Mouse (Mus musculus): ENCODE measurements around the gene Nol4l.

Nol4l gene

DNA sequence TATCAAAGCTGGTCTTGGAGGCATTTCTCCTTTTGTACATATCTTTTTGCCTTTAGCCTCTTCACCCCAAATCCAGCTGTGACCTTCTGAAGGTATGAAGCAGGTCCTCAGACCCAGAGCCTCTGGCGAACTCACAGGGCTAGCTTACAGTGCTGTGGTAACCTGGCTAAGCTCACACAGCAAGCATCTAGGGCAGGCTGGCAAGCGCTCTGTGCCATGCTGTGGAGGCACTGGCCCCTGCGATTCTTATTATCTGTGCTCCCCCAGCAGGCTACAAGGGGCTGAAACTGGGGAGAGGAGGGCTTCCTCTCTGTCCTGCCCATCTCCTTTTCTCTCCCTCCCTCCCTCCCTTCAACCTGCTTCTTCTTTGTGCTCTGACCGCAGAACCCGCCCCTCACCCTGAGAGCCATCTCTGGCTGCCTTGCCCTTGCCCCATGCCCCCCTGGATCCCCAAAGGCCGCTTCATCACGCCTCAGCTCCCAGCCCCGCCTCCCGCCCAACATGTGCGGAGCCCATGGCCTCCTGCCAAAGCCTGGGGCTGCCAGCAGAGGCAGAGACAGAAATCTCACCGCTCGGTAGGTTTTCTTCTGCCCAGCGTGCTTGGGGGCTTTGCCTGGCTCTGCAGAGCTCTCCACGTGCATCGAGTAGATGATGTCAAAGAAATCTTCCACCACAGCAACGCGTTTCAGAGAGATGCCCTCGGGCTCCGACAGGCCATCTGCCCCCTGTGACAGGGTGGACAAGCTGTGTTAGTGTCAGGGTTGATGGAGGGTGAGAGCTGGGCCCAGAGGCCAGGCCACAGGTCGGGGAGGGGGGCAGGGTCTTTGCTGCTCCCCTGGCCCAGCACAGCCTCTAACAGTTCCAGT lies 46.4 kb downstream of the Nol4l start:
- in situ Hi-C loops (cut with MboI, MseI) = loop anchor here (5.0 kb wide), 1 partner anchor 94 kb away; no protein-coding TSS in a partner anchor

DNA sequence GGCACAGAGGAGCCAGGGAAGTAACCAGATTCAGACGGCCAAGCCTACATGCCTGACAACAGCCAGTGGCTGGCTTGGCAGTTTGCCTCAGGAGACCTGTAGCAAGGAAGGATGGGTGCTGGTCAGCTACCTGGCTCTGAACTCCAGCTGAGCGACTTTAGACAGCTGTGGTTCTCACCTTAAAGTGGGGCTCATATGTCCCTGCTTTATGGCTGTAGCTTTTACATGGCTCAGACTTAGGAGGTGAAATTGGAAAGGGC lies 48.0 kb downstream of the Nol4l start:
- in situ Hi-C loops (cut with MboI, MseI) = loop anchor here (5.0 kb wide), 1 partner anchor 96 kb away; no protein-coding TSS in a partner anchor

DNA sequence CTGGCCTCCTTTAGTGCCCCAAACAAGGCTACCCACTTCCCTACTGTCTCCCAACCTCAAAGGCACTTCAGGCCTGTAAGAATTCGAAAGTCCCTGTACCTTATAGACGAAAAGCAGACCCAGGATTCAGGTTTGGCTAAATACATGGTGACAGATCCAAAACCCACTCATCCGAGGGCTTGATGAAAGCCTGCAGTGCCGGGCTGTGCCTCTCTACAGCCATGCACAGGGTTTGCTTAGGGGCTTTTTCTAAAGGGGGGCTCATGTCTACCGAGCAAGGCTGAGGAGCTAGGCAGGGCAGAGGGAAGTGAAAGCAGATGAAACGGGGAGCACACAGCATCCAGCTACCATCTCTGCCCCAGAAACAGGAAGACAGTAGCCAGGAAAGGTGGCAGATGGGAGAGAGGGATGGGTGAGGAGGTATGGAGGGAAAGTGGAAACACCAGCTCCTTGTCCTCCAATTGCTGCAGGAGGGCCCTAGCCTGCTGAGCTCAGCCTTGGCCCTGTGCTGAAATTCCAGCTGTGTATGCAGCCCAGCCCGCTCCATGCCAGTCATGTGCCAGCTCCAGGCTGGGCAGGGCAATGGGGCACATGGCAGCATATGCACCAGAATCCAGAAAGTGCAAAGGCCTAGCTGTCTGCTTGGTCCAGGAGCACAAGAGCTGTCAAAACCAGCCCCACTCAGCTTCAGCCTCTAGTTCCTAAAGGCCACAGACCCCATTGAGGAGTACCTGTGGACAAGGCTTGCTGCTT lies 48.5 kb downstream of the Nol4l start:
- in situ Hi-C loops (cut with MboI, MseI) = loop anchor here (5.0 kb wide), 1 partner anchor 96 kb away; no protein-coding TSS in a partner anchor

DNA sequence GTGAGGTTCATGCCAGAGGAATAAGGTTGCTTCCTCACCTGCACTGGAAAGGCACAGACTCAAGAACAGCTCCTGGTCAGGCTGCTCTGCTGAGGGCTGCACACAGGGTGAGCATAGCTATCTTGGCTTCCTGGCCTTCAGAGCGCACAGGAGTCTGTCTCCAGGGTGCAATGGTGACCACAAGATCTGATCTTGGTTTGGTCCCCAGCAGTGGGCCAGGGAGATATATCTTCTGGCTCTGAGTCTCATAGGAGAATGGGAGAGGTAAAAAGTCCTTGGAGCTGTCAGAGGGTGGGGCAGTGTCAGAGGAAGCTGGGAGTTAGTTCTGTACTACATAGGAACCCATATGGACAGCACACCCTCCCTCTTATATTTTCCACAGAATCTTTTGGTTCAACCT lies 50.3 kb downstream of the Nol4l start:
- in situ Hi-C loops (cut with MboI, MseI) = no loop called here

DNA sequence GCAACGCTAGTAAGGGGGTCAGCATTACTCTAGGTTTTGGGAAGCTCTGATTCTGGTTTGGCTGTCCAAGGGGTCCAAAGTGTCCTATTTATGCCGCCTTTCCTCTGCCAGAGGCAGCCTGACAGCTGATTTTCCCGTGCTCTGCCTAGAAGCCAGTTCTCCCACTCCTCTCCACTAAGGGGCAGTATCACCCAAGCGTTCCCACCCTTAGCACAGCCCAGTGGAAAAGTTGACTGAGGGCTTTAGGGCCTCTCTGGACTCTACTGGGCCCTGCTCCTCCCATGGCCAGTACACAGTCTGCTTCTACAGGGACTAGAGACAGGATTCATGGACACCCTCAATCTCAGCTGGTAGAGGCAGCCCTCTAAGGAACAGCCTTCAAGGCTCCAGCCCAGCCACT lies 51.2 kb downstream of the Nol4l start:
- in situ Hi-C loops (cut with MboI, MseI) = no loop called here

DNA sequence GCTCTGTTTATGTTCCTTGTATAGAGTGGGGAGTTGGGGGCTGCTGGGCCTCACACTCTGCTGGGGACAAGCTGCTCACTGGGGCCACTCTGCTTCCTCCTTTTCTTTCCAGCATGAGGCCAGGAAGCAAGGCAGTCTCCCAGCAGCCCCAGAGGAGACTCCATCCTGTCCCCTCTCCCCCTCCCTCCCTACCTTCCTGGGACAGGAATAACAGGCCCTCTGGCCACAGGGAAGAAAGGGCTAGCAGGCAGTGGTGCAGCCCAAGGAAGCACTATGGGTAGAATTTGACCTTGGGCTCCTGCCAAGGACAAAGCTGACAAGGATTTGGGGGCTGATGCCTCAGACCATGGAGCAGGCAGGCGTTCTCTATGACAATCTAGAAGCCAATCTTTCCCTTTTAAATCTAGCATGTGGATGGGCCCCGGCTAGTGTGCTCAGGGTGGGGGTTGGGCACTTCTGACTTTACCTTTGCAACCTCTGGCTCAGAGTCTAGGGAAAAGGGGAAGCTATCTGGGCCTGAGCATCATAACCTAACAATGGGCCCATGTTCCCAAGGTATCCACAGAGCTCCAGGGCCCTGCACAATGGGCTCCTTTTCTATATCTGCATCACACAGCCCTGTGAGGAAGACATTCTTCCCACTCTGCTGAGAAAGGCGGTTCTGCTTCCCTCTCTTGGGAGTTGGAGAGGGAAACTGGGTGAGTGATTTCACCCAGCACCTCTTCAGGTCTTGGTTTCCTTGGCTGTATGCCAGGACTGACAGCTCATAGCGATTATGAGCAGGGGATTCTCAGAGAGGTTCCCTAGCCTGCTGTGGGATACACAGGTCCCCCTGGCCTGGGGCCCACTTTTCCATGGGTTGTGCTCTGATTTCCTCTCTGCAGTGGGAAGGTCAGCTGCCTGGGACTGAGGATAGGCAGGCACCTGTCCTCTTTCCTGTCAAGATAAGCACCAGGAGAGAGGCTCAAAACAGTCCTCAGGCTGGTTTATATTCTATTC lies 54.4 kb downstream of the Nol4l start:
- in situ Hi-C loops (cut with MboI, MseI) = no loop called here

DNA sequence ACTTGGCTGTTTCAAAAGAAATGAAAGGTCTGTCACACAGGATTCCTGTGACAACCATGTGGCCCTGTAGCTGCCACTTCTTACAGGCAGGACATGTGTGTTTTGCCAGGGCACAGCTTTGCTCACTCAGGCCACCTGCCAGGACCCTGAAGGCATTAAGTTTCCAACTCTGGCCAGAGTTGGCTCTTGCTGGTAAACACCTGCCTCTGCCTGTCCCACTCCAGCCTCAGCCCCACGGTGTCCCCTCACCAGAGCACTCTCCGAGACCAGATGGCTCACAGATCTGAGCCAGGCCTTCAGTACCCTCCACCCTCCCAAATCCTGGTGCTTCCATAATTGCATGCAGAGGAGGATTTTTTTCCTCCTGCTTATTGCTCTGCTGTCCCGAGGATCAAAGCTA lies 58.8 kb downstream of the Nol4l start:
- in situ Hi-C loops (cut with MboI, MseI) = no loop called here

DNA sequence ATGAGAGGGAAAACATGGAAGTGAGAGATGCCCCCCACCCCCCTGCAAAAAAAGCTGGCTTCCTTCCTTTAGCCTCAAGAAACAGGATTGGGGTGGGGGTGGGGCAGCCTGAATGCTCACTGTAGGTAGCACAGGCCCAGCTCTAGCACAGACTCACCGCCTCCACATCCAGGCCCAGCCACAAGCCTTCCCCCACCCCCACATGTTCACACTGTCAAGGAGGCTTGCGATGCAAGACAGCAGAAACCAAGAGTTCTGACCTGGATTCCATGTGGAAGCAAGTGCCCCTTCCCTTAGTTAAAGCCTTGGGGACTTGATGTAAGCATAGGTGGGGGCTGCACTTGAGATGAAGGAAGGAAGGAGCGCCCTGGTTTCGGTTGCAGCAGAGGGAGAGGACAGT lies 60.0 kb downstream of the Nol4l start:
- in situ Hi-C loops (cut with MboI, MseI) = loop anchor here (10.0 kb wide), 1 partner anchor 545 kb away; no protein-coding TSS in a partner anchor

DNA sequence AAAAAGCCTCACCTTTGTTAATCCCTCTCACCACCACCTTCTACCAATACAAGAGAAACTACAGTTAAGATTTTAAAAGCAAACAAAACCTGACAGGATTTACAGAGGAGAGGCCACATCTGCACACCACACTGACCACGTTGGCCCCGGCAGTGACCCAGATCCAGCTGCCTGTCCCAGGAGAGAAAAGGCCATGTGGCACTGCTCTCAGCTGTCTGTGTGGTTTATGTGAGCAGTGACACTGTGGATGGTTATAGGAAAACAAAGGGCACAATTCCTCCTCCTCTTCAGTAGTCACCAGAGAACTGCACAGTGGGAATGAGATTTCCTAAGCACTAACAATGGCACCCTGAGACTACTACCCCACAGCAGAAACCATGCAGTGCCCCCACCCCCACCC lies 60.5 kb downstream of the Nol4l start:
- in situ Hi-C loops (cut with MboI, MseI) = loop anchor here (10.0 kb wide), 1 partner anchor 545 kb away; no protein-coding TSS in a partner anchor

DNA sequence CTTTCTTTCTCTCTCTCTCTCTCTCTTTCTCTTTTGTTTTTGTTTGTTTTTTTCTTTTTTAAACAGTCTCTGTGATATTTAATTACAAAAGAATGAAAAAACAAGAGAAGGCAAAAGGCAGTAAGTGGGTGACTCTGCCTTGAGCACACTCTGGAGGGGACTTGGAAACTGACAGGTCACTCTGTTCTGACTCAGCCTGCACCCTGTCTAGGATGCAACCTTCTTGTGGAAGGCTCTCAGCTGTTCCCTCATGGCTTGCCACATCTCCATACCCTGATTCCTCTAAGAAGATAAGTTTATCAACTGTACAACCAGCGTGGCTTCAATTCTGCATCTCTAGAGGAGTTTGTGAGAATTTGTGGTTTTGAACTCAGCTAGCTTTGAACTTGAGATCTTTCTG lies 62.4 kb downstream of the Nol4l start:
- in situ Hi-C loops (cut with MboI, MseI) = loop anchor here (10.0 kb wide), 1 partner anchor 547 kb away; no protein-coding TSS in a partner anchor

DNA sequence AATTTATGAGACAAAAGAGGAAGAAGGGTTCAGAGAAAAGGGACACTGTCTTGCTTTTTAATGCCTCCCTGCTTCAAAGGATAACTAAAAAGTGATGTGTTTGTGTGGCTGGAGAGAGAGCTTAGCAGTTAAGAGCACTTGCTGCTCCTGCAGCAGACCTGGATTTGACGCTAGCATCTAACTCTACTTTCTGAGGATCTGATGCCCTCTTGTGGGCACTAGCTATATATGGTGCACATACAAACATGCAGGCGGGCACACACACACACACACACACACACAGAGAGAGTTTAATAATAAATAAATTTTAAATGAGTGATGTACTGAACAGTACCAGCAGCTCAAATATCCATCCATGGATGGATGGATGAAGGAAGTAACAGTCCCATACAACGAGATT lies 66.5 kb downstream of the Nol4l start:
- in situ Hi-C loops (cut with MboI, MseI) = loop anchor here (10.0 kb wide), 1 partner anchor 552 kb away; no protein-coding TSS in a partner anchor

DNA sequence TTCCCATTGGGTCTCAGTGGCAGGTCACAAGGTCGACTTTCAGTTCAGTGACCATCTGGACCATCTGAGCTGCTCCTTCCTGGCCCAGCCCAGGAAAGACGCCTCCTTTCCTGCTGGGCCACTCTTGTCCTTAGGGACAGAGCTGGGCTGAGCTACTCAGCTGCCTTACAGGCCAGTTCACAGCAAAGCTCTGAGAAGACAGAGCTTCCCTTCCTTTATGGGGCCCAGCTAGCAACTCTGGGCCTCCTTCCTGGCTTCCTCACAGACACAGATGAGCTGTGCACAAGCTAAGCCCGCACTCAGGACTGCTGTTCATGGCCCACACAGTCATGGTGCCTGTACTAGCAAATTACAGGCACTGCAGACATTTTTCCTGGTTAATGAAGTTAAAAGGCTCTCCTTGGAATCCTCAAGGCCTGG lies 71.7 kb downstream of the Nol4l start:
- in situ Hi-C loops (cut with MboI, MseI) = no loop called here

DNA sequence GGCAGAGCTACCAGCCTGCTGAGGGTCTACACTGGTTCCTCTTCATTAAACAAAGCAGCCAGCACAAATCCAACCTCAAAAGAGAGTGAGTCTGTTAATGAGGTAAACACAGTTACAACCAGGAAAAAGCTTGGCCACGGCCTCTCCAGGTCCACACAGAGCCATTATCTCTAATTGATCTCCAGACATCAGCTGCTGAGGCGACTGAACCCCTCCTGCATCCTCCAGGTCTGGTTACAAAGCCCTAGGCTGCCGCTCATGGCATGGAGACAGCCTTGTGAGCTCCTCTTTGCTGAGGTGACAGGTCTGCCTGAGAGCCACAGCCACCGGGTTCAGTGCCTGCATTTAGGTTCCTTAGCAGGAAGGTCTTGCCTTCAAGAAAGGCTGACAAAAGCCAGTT lies 72.3 kb downstream of the Nol4l start:
- in situ Hi-C loops (cut with MboI, MseI) = no loop called here

DNA sequence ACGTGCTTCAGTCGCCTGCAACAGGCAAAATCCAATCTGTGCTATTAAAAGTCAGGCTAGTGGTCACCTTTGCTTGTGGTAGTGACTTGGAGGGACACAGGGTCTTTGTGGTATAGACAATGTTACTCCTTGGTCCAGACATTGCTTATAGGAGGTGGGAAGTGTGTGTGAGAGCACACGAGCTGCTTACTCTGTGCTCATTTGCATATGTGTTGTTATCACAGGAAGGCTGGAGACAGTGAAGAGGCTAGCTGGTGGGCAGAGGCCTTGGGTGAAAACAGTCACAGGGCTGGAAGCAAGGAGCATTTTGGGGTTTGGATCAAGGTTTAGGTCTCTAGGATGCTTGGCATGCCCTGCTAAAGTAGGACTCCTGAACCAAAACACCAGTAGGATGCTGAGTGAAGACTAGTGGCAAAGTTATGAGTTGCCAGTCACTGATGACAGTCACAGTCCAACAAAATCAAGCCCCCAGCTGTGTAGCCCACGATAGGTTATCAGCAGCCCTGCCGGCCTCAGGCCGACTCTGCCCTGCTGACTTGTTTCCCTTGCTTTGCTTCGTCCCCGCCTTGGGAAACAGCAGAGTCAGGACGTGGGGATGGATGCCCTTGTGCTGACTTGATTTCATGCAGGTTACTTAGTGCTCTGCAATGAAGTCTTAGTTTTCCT lies 74.8 kb downstream of the Nol4l start:
- in situ Hi-C loops (cut with MboI, MseI) = no loop called here

DNA sequence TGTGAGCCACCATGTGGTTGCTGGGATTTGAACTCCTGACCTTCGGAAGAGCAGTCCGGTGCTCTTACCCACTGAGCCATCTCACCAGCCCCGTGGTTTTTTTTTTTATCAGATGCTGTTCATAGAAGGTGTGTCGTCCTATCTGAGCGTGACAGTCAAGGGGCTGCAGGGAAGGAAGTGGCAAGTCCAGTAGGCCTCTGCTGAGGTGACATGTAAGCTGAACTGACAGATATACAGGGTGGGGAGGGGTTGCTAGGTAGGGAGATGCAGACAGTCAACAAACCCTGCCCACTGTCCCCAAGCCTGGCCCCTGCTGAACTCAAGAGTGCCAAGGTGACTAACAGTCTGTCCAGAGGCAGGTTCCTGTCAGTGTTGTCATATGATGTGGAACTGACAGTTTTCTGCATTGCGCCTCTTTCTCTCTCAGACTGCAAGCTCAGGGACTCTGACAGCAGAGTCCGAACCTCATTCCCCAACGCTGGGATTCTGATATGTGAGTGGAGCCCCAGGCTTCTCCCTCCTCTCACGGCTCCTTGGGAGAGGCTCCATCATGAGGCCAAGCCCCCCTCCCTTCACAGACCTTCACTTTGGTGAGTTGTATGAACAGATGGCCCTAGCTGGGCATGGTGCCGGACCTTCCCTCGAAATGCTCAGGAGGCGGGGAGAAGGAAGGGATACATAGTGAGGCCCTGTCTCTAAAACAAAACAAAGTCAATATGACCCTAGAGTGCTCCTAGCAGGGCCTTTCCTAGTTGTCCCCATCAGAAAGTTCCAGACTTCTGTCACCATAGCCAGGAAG lies 75.6 kb downstream of the Nol4l start:
- in situ Hi-C loops (cut with MboI, MseI) = no loop called here

DNA sequence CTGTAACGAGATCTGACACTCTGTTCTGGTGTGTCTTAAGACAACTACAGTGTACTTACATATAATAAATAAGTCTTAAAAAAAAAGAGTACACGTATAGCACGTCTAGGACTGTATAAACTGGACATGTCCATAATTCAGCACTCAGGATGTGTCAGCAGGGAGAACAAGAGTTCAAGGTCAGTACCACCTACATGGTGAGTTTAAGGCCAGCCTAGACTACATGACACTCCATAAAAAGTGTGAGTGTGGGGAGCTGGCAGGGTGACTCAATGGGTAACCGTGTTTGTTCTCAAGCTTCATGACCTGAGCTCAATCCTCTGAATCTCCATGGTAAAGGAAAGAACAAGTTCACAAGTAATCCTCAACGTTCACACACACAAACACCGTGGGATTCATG lies 81.3 kb downstream of the Nol4l start:
- in situ Hi-C loops (cut with MboI, MseI) = no loop called here

DNA sequence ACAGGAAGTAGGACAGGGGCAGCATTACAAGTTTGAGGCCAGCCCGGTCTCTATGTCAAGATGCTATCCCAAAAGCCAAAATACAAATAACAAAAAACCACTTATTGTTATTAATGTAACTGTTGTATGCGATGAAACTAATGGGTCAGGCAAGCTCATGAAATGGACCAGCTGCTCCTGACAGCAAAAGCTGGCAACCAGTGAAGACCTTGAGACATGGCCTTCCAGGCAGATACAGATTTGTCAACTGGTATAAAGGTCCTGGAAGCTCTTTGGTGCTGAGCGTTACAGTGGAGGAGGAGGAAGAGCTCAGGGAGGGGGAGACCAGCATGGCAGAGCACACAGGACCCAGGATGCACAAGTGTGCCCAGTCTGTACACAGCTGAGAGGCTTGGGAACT lies 82.1 kb downstream of the Nol4l start:
- in situ Hi-C loops (cut with MboI, MseI) = no loop called here

DNA sequence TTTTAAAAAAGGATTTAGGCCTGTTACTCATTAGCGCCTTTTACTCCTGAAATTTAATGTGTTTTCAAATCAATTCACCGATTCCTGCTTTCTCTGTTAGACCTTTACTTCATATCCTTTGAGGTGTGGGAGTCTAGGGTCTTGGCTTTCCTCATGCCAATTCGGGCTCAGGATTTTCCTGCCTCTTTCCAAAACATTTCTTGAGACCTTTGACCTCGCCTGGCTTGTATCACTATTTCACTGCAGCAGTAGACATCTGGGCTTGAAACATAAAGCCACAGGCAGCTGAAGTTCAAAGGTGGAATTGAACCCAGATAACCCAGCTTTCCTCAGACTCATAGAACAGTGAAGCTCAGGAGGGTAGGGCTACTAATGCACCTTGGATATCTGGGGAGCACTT lies 83.3 kb downstream of the Nol4l start:
- in situ Hi-C loops (cut with MboI, MseI) = no loop called here

DNA sequence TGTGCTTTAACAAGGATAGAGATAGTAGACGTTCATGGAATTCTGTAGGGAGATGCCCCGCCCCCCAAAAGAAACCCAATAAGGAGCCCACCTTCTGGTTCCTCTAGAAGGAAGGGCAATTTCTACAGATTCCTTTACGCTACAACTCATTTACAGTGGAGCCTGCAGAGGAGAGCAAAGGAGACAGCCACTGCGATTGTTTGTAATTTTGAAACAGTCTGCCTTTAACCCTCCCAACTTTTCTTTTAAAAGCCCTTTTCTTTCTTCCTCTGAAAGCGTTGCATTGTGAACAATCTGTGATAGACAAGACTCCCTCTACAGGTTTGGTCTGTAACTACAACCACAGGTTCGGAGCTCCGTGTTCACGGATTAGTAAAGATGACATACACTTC lies 83.8 kb downstream of the Nol4l start:
- in situ Hi-C loops (cut with MboI, MseI) = no loop called here
